Mouse (Mus musculus) myocyte (in vitro differentiated cells): ENCODE measurements around the gene Ndufv1.

Experiments used
- CEBPB ChIP-seq: IDR thresholded peaks from 2 replicates; pipeline ENCODE4 v1.6.1; 2011; ENCODE audit warnings: mild to moderate bottlenecking, moderate library complexity; ENCODE audit not compliant: poor library complexity, insufficient read depth, severe bottlenecking
- E2F4 ChIP-seq: IDR thresholded peaks from one replicate; pipeline ENCODE4 v1.6.1; 2011; ENCODE audit warnings: mild to moderate bottlenecking, control low read depth, moderate library complexity; ENCODE audit not compliant: insufficient read depth
- MAX ChIP-seq: IDR thresholded peaks from one replicate; pipeline ENCODE4 v1.6.1; 2011; ENCODE audit warnings: low read depth, mild to moderate bottlenecking, control low read depth
- MYOD1 ChIP-seq, 3 experiments: IDR thresholded peaks; one replicate each; pipeline ENCODE4 v1.6.1; 2011; ENCODE audit warnings: control low read depth in 2 of 3, low read depth in 2 of 3, mild to moderate bottlenecking in 2 of 3, moderate library complexity in 1 of 3; ENCODE audit not compliant: insufficient read length in 2 of 3, control insufficient read depth in 1 of 3
- MYOG ChIP-seq, 3 experiments: IDR thresholded peaks; one replicate each; pipeline ENCODE4 v1.6.1; 2011; ENCODE audit warnings: control low read depth in 2 of 3, low read depth in 2 of 3, mild to moderate bottlenecking in 2 of 3; ENCODE audit not compliant: insufficient read length in 2 of 3, control insufficient read depth in 1 of 3, insufficient read depth in 1 of 3
- POLR2A ChIP-seq: IDR thresholded peaks from one replicate; pipeline ENCODE4 v1.6.1; 2011; ENCODE audit warnings: low read depth, mild to moderate bottlenecking, control low read depth, moderate library complexity; ENCODE audit not compliant: insufficient read length
- POLR2AphosphoS2 ChIP-seq: IDR thresholded peaks from one replicate; pipeline ENCODE4 v1.6.1; 2011; ENCODE audit warnings: low read depth, control low read depth; ENCODE audit not compliant: insufficient read length
- SRF ChIP-seq: IDR thresholded peaks from one replicate; pipeline ENCODE4 v1.6.1; 2011; ENCODE audit warnings: low read depth; ENCODE audit not compliant: control insufficient read depth, insufficient read length
- TCF12 ChIP-seq: IDR thresholded peaks from one replicate; pipeline ENCODE4 v1.6.1; 2011; ENCODE audit warnings: mild to moderate bottlenecking, control low read depth; ENCODE audit not compliant: poor library complexity, insufficient read depth, severe bottlenecking
- USF1 ChIP-seq: IDR thresholded peaks from one replicate; pipeline ENCODE4 v1.6.1; 2011; ENCODE audit warnings: low read depth, mild to moderate bottlenecking, control low read depth, moderate library complexity

DNA sequence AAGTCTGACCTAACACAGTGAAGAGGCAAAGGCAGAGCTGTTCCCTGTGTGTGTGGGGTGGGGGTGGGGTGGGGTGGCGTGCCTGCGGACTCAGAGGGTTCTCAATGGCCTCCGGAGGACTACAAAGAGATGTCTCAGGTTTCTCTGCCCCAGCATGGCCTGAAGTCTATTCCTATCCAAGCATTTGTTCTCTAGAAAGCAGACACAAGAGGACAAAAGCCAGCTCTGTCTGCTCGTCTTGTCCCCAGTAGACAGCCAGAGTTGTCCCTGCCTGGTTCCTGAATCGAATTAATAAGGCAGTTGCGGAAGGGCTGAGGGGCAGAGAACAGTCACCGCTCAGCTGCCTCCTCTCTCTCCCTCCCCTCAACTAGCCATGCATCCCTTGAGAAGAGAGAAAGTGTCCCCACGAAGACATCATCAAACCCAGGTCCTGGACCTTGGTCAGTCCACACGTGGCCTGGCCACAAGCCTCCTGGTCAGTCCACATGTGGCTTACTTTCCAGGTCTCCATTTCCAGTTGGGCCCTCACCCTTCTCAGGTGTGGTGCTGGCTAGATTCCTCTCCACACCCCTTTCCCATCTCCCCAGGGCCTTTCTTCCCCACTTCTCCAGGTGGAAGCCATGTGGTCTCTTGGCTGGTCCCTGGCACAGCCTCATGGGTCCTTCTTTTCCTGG, 28.9 kb downstream of the Ndufv1 start:
- TF ChIP-seq USF1 (no peak), POLR2A (no peak), E2F4 (no peak), MAX (no peak), TCF12 (no peak), SRF (no peak), MYOD1 (IDR thresholded peaks at IDR 0.05; ENCODE audit: control insufficient read depth in 1 of 3, insufficient read length in 2 of 3, low read depth in 2 of 3) (no peak), POLR2AphosphoS2 (no peak), CEBPB (no peak), MYOG (IDR thresholded peaks at IDR 0.05; ENCODE audit: control insufficient read depth in 1 of 3, insufficient read depth in 1 of 3, insufficient read length in 2 of 3, low read depth in 2 of 3) (no peak)
